Mouse (Mus musculus): ENCODE measurements around the gene Hspa1b. TPM values are rescaled to one million over a fixed set of nuclear protein-coding genes. Genes with fewer than 3 reads are reported as not detected.
"Not testable (repeated sequence)": the region's sequence is repeated elsewhere in the genome, so short reads cannot be mapped to it uniquely, and the experiment has no call there.

Hspa1b gene
- total RNA-seq, 4 experiments from 2014 or later, result 2.4 to 13.6 (median 3.7) TPM

- DNase-seq (ENCODE audit: low spot score in 2 of 2), result no peak
These were observed 23.3 kb upstream of the Hspa1b start for GRCm38 (mm10) chr17:34982328-34982727.

GRCm38 (mm10) chr17:34981690-34982180 lies 22.7 kb upstream of the Hspa1b start, which contains the start of gene Lsm2:
Lsm2 (plus strand) TSS chr17:34981862.
- peak; percentile 81 to 86 for DNase-seq (ENCODE audit: low spot score in 2 of 2)

- DNase-seq (ENCODE audit: low spot score in 2 of 2), result no peak
These were observed 21.6 kb upstream of the Hspa1b start for GRCm38 (mm10) chr17:34980655-34981054.

- DNase-seq (ENCODE audit: low spot score in 2 of 2), result no peak
These were observed 20.6 kb upstream of the Hspa1b start for GRCm38 (mm10) chr17:34979631-34980030.

- no peak for DNase-seq (ENCODE audit: low spot score in 2 of 2)
These were observed 19.2 kb upstream of the Hspa1b start for GRCm38 (mm10) chr17:34978239-34978638.

GRCm38 (mm10) chr17:34977000-34977399 lies 18.0 kb upstream of the Hspa1b start:
- no peak for DNase-seq (ENCODE audit: low spot score in 2 of 2)

- no peak for DNase-seq (ENCODE audit: low spot score in 2 of 2)
These were observed 16.8 kb upstream of the Hspa1b start for GRCm38 (mm10) chr17:34975581-34976492.

- DNase-seq (ENCODE audit: low spot score in 2 of 2), result peak; percentile 79 to 82
These were observed 13.2 kb upstream of the Hspa1b start, which contains the start of the genes Hspa1a and Hspa1l for GRCm38 (mm10) chr17:34972069-34972749. Hspa1a (minus strand) TSS chr17:34972156. Hspa1l (plus strand) TSS chr17:34972703.

- not testable (repeated sequence) for DNase-seq (ENCODE audit: low spot score in 2 of 2)
These were observed 12.6 kb upstream of the Hspa1b start for GRCm38 (mm10) chr17:34971694-34972068.

GRCm38 (mm10) chr17:34970850-34971249 lies 11.8 kb upstream of the Hspa1b start:
- not testable (repeated sequence) for DNase-seq (ENCODE audit: low spot score in 2 of 2)

GRCm38 (mm10) chr17:34969822-34970221 lies 10.8 kb upstream of the Hspa1b start, which contains the start of gene Gm20481:
Gm20481 (plus strand) TSS chr17:34969912.
- DNase-seq (ENCODE audit: low spot score in 2 of 2), result not testable (repeated sequence)

GRCm38 (mm10) chr17:34965627-34966026 lies 6.6 kb upstream of the Hspa1b start:
- DNase-seq (ENCODE audit: low spot score in 2 of 2), result no peak

- no peak for DNase-seq (ENCODE audit: low spot score in 2 of 2)
These were observed 5.6 kb upstream of the Hspa1b start for GRCm38 (mm10) chr17:34964640-34965049.

GRCm38 (mm10) chr17:34962841-34963240 lies 3.8 kb upstream of the Hspa1b start:
- no peak for DNase-seq (ENCODE audit: low spot score in 2 of 2)

GRCm38 (mm10) chr17:34962125-34962524 lies 3.1 kb upstream of the Hspa1b start:
- DNase-seq (ENCODE audit: low spot score in 2 of 2), result no peak

- DNase-seq (ENCODE audit: low spot score in 2 of 2), result no peak
These were observed 1.9 kb upstream of the Hspa1b start for GRCm38 (mm10) chr17:34960702-34961493.

GRCm38 (mm10) chr17:34959881-34960515 lies 960 bp upstream of the Hspa1b start:
- no peak for DNase-seq (ENCODE audit: low spot score in 2 of 2)

GRCm38 (mm10) chr17:34958734-34959129 lies 306 bp downstream of the Hspa1b start:
- not testable (repeated sequence) for DNase-seq (ENCODE audit: low spot score in 2 of 2)

GRCm38 (mm10) chr17:34957966-34958365 lies 1.1 kb downstream of the Hspa1b start:
- DNase-seq (ENCODE audit: low spot score in 2 of 2), result not testable (repeated sequence)

- not testable (repeated sequence) for DNase-seq (ENCODE audit: low spot score in 2 of 2)
These were observed 1.7 kb downstream of the Hspa1b start for GRCm38 (mm10) chr17:34957291-34957690.

GRCm38 (mm10) chr17:34956340-34956739 lies 2.7 kb downstream of the Hspa1b start:
- DNase-seq (ENCODE audit: low spot score in 2 of 2), result no peak

Measured in gastrocnemius, adult 8-10 months (tissue).